ENCODE assay signal across 31 mouse cellular contexts in the genomic region with DNA sequence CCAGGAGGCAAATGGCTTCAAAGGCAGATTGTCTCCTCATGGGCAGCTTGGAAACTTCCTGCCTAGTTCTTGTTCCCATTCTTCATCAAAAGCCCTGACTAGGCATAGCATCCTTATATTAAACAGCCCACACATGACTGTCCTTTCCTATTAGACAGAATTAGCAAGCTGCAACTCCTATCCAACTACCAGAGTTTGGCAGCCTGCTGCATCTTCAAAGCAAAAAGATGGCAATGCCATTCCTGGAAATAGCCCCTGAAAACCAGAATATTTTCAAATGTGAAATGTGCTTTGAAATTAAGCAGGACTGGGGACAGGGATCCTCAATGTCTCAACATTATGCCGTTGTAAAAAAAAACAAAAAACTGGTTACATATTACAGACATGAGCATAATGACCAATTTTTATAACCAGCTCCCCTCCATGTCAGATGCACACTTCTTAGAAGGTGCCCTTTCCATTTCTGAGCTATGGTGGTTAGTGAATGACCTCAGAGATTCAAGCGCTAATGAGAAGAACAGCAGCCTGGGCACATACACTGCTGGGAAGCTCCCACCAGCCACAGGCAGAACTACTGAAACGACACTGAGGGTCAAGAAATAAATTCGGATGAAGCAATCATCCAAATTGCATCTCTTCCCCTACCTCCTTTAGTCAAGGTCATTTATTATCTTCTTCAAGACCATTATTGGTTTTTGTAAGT.
DNase-seq lines count a peak whose midpoint lies in the region; ATAC-seq and TF ChIP-seq lines count a peak whose summit lies in the region.
"Had no signal": no experiment of that assay in that cellular context is flagged by ENCODE, and none has a peak within 500 bp of the region (broad histone marks: within the 10 kb centered on the region; RNA-seq: fewer than 3 reads in every experiment).

No protein-coding gene starts in this region.

- H3K9ac ChIP-seq in midbrain, embryonic 11.5 days (ENCODE audit: low read length): no peak overlapping the region
- no peak overlapping the region for H3K9ac ChIP-seq in midbrain, postnatal 0 days (replicated peaks; ENCODE audit: low read length, poor library complexity, severe bottlenecking)
- no peak overlapping the region for H3K9ac ChIP-seq in forebrain, embryonic 11.5 days (ENCODE audit: low read length)
- H3K9ac ChIP-seq in forebrain, embryonic 13.5 days: no peak overlapping the region
- H3K9ac ChIP-seq in neural tube, embryonic 14.5 days (replicated peaks; ENCODE audit: low read depth, low read length): no peak overlapping the region
- H3K9ac ChIP-seq: embryonic facial prominence, embryonic 15.5 days; limb, embryonic 15.5 days; liver, embryonic 13.5 days had no signal

- peaks cover 5% of the 10 kb centered on the region for H3K4me1 ChIP-seq in midbrain, embryonic 11.5 days (ENCODE audit: control insufficient read depth, insufficient read depth, low read length)
- no peaks in the 10 kb centered on the region for H3K4me1 ChIP-seq in midbrain, postnatal 0 days (ENCODE audit: insufficient read depth, low read length)
- no peaks in the 10 kb centered on the region for H3K4me1 ChIP-seq in forebrain, embryonic 11.5 days (replicated peaks; ENCODE audit: control insufficient read depth, insufficient read depth, low read length)
- H3K4me1 ChIP-seq in forebrain, embryonic 13.5 days: peaks cover 8% of the 10 kb centered on the region
- H3K4me1 ChIP-seq in neural tube, embryonic 14.5 days (ENCODE audit: control insufficient read depth, insufficient read depth, low read length): 0 out of 2 replicates have a peak, but pooled peaks cover 4% of the 10 kb centered on the region
- H3K4me1 ChIP-seq: embryonic facial prominence, embryonic 15.5 days; heart, embryonic 10.5 days; limb, embryonic 10.5 days; limb, embryonic 15.5 days; liver, embryonic 13.5 days had no signal

- 77% methylated on average over 4 of the region's 4 CpGs for WGBS in midbrain, embryonic 11.5 days
- WGBS in midbrain, postnatal 0 days: 79% methylated on average over 4 of the region's 4 CpGs
- 83% methylated on average over 4 of the region's 4 CpGs for WGBS in forebrain, embryonic 11.5 days
- 65% methylated on average over 4 of the region's 4 CpGs for WGBS in forebrain, embryonic 13.5 days
- 71% methylated on average over 4 of the region's 4 CpGs for WGBS in neural tube, embryonic 14.5 days

- no peak for TF ChIP-seq CTCF in midbrain, postnatal 0 days (IDR thresholded peaks at IDR 0.05)

- peak; percentile 35 for DNase-seq in midbrain, embryonic 11.5 days (ENCODE audit: low spot score, missing footprints)
- no peak for DNase-seq in midbrain, postnatal 0 days (ENCODE audit: low spot score)
- no peak for DNase-seq in forebrain, embryonic 11.5 days (ENCODE audit: low spot score)
- DNase-seq in urinary bladder, adult 2 months (ENCODE audit: low spot score): no peak
- no peak for DNase-seq in lung, adult 18-20 months
- DNase-seq: adrenal gland, adult 2 months; adrenal gland, postnatal 36 days; B cell, adult 2 months; cerebellum, adult 2 months; cerebellum, postnatal 14 days; gastrocnemius, postnatal 25 days; heart, adult 11 months; heart, postnatal 4 days; kidney, adult 9 months; kidney, postnatal 10 days; layer of hippocampus, adult 9-11 months; liver, embryonic 13.5 days; lung, adult 2 months; lung, postnatal 10 days; right cerebral cortex, postnatal 25 days; thymus, postnatal 14 days had no signal

- H3K9me3 ChIP-seq in midbrain, embryonic 11.5 days (ENCODE audit: control insufficient read depth, low read length): no peaks in the 10 kb centered on the region
- no peaks in the 10 kb centered on the region for H3K9me3 ChIP-seq in midbrain, postnatal 0 days (ENCODE audit: low read length)
- H3K9me3 ChIP-seq in forebrain, embryonic 11.5 days (ENCODE audit: control insufficient read depth, low read length): no peaks in the 10 kb centered on the region
- no peaks in the 10 kb centered on the region for H3K9me3 ChIP-seq in forebrain, embryonic 13.5 days (replicated peaks)
- H3K9me3 ChIP-seq in neural tube, embryonic 14.5 days (ENCODE audit: control insufficient read depth, low read length): no peaks in the 10 kb centered on the region
- H3K9me3 ChIP-seq: embryonic facial prominence, embryonic 10.5 days; embryonic facial prominence, embryonic 15.5 days; heart, embryonic 10.5 days; limb, embryonic 10.5 days; limb, embryonic 15.5 days; liver, embryonic 13.5 days had no signal

- no peak overlapping the region for H3K4me2 ChIP-seq in midbrain, embryonic 11.5 days
- no peak overlapping the region for H3K4me2 ChIP-seq in midbrain, postnatal 0 days (ENCODE audit: low read depth, low read length, poor library complexity, severe bottlenecking)
- H3K4me2 ChIP-seq in forebrain, embryonic 11.5 days (ENCODE audit: low read depth, low read length, severe bottlenecking): no peak overlapping the region
- H3K4me2 ChIP-seq in forebrain, embryonic 13.5 days: no peak overlapping the region
- no peak overlapping the region for H3K4me2 ChIP-seq in neural tube, embryonic 14.5 days (ENCODE audit: low read depth, low read length)
- H3K4me2 ChIP-seq: embryonic facial prominence, embryonic 15.5 days; limb, embryonic 15.5 days; liver, embryonic 13.5 days had no signal

- ATAC-seq in midbrain, embryonic 11.5 days (ENCODE audit: low FRiP score): no peak
- ATAC-seq in midbrain, postnatal 0 days (ENCODE audit: low FRiP score): no peak
- ATAC-seq in forebrain, embryonic 11.5 days (replicated peaks; ENCODE audit: low FRiP score): peak; percentile 51; the same call in 1 of the 2 replicates
- ATAC-seq in forebrain, embryonic 13.5 days: peak; percentile 57
- 0 out of 2 replicates have a peak, but pooled peaks have one; percentile 10 for ATAC-seq in neural tube, embryonic 14.5 days (ENCODE audit: low read depth)
- ATAC-seq: activated CD4-positive, CD25-positive, alpha-beta regulatory T cell, adult 4 months; intestine, postnatal 0 days had no signal

- H3K36me3 ChIP-seq in midbrain, embryonic 11.5 days (ENCODE audit: control insufficient read depth, insufficient read depth, low read length): no peaks in the 10 kb centered on the region
- H3K36me3 ChIP-seq in midbrain, postnatal 0 days (ENCODE audit: insufficient read depth, low read length): no peaks in the 10 kb centered on the region
- H3K36me3 ChIP-seq in forebrain, embryonic 11.5 days (ENCODE audit: control insufficient read depth, insufficient read depth, low read length): no peaks in the 10 kb centered on the region
- no peaks in the 10 kb centered on the region for H3K36me3 ChIP-seq in forebrain, embryonic 13.5 days (ENCODE audit: poor library complexity, severe bottlenecking)
- H3K36me3 ChIP-seq in neural tube, embryonic 14.5 days (ENCODE audit: control insufficient read depth, insufficient read depth, low read length): no peaks in the 10 kb centered on the region
- H3K36me3 ChIP-seq: embryonic facial prominence, embryonic 10.5 days; embryonic facial prominence, embryonic 15.5 days; heart, embryonic 10.5 days; limb, embryonic 10.5 days; limb, embryonic 15.5 days; liver, embryonic 13.5 days had no signal

- no peak overlapping the region for H3K4me3 ChIP-seq in midbrain, embryonic 11.5 days (ENCODE audit: low read depth, low read length)
- no peak overlapping the region for H3K4me3 ChIP-seq in midbrain, postnatal 0 days (ENCODE audit: low read depth, low read length)
- H3K4me3 ChIP-seq in forebrain, embryonic 11.5 days (ENCODE audit: low read depth, low read length): no peak overlapping the region
- no peak overlapping the region for H3K4me3 ChIP-seq in forebrain, embryonic 13.5 days
- no peak overlapping the region for H3K4me3 ChIP-seq in neural tube, embryonic 14.5 days (ENCODE audit: low read depth, low read length)
- H3K4me3 ChIP-seq: embryonic facial prominence, embryonic 10.5 days; embryonic facial prominence, embryonic 15.5 days; heart, embryonic 10.5 days; limb, embryonic 10.5 days; limb, embryonic 15.5 days; liver, embryonic 13.5 days had no signal

- H3K27ac ChIP-seq in midbrain, embryonic 11.5 days (ENCODE audit: low read depth, low read length): no peak overlapping the region
- H3K27ac ChIP-seq in midbrain, postnatal 0 days (ENCODE audit: low read depth, low read length): no peak overlapping the region
- no peak overlapping the region for H3K27ac ChIP-seq in forebrain, embryonic 11.5 days (ENCODE audit: low read depth, low read length)
- peak overlapping the region; percentile 49 for H3K27ac ChIP-seq in forebrain, embryonic 13.5 days
- no peak overlapping the region for H3K27ac ChIP-seq in neural tube, embryonic 14.5 days (ENCODE audit: low read depth, low read length)
- H3K27ac ChIP-seq: embryonic facial prominence, embryonic 10.5 days; embryonic facial prominence, embryonic 15.5 days; heart, embryonic 10.5 days; limb, embryonic 10.5 days; limb, embryonic 15.5 days; liver, embryonic 13.5 days had no signal

- no peaks in the 10 kb centered on the region for H3K27me3 ChIP-seq in midbrain, embryonic 11.5 days (ENCODE audit: control insufficient read depth, insufficient read depth, low read length)
- H3K27me3 ChIP-seq in midbrain, postnatal 0 days (ENCODE audit: insufficient read depth, low read length): no peaks in the 10 kb centered on the region
- H3K27me3 ChIP-seq in forebrain, embryonic 11.5 days (ENCODE audit: control insufficient read depth, insufficient read depth, low read length): no peaks in the 10 kb centered on the region
- no peaks in the 10 kb centered on the region for H3K27me3 ChIP-seq in forebrain, embryonic 13.5 days
- no peaks in the 10 kb centered on the region for H3K27me3 ChIP-seq in neural tube, embryonic 14.5 days (ENCODE audit: control insufficient read depth, insufficient read depth, low read length)
- H3K27me3 ChIP-seq: CH12.LX; embryonic facial prominence, embryonic 15.5 days; limb, embryonic 15.5 days; liver, embryonic 13.5 days had no signal

Comparison
In these comparisons a context has a peak if more than half of its experiments do, and no peak if none do; other contexts are left out.
1. ATAC-seq: peak in forebrain, embryonic 11.5 days (single experiment), forebrain, embryonic 13.5 days (single experiment) and neural tube, embryonic 14.5 days (single experiment); none in midbrain, embryonic 11.5 days (single experiment) and midbrain, postnatal 0 days (single experiment).